Mouse (Mus musculus) hindlimb bud, embryonic 11.5 days (tissue): ENCODE data around the gene Gpr1.
"Not testable (repeated sequence)": the region's sequence is repeated elsewhere in the genome, so short reads cannot be mapped to it uniquely, and the experiment has no call there.

Source experiments
- DNase-seq: peaks from one replicate; pipeline ENCODE4 v3.0.0-alpha.2; 2012; ENCODE audit warnings: low read depth, low spot score; ENCODE audit errors: extremely low spot score

The Gpr1 gene

DNA sequence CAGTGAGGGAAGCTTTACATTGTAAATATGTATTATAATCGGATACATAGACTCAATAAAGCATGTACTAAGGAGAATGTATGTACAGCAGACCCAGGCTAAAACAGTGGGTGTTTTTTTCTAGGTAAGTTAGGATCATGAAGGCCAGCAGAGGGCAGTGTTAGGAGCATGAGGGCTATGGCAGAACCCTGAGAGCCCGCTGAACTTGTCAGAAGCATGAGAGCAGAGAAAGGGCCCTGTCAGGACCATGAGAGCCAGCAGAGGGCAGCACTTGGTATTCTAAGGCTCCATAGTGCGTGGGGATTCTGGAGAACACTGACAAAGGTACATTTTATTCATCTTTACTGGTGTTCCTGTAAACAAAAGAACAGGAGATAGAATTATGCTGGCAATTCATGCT lies 33.3 kb downstream of the Gpr1 start:
- peak; percentile 98 for DNase-seq

DNA sequence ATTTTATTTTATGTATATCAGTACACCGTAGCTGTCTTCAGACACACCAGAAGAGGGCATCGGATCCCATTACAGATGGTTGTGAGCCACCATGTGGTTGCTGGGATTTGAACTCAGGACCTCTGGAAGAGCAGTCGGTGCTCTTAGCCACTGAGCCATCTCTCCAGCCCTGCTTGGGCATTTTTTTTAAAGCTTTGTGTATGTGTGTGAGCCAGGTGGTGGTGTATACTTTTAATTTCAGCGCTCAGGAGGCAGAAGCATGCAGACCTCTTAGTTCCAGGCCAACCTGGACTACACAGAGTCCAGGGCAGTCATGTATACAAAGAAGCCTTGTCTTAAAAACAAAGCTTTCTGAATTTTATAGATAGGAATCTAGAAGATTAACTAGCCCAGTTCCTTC lies 33.8 kb downstream of the Gpr1 start:
- DNase-seq, result not testable (repeated sequence)

DNA sequence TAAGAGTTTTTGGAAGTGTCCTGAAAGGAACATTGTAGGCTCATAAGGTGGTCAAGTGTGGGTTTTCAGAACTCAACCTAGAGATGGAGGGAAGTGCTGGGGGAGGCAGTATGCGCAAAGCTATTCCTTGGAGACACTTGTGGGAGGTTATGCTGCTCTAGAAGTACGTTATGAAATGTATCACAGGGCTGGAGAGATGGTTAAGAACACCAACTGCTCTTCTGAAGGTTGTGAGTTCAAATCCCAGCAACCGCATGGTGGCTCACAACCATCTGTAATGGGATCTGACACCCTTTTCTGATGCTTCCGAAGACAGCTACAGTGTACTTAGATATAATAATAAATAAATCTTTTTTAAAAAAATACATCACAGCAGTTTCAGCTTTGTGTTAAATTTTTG lies 34.2 kb downstream of the Gpr1 start:
- no peak for DNase-seq

DNA sequence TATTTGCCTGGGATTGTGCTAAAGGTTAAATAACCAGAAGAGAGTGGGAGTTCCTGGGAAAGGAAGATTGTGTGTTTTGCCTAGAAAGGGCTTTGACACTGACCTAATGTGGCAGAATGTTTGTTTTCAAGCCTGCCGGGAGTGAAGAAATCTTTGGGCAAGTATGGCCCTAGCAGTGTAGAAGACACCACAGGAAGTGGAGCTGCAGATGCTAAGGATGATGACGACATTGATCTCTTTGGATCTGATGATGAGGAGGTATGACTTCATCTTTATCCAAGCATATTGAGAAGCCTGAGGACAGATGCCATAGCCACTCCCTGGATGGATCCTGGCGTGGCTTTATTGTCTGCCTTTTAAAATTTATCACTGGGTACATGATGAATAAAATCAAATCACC lies 36.0 kb downstream of the Gpr1 start:
- no peak for DNase-seq

DNA sequence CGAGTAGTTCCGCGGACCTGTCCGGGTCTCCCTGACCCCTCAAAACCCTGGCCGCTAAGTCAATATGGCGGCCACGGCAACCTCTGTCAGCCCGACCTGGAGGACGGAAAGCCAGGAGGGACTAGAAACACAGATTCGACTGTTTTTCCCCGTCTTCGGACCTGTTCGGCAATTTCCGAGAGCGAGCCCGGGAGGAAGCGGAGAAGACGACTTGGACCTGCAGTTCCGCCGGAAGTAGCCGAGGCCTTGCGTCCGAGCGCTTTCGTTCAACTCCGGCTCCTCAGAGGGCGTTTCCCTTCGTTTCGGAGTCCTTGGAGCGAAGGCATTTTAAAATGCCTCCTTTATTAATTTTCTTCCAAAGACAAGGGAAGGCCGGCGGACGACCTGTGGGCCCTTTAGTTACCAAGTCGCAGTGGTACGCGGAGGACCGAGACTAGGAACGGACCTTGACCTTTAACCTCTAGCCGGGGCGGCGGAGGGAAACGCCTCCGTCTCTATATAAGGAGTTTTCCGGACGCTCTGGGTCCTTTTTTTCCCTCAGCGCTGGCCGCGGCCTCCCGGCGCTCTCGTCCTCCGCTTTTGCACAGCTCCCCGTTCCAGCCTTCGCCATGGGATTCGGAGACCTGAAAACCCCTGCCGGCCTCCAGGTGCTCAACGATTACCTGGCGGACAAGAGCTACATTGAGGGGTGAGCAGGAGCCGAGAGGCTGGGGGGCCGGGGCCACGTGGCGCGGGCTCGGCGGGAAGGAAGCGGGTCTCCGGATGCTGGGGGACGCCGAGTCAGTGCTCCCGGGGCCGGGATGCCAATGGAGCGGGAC lies 37.5 kb downstream of the Gpr1 start, which contains the start of the genes Eef1b2 and Ndufs1:
Gene Eef1b2, plus strand, starts transcription at position 222 of the 818 bp plus-strand sequence.
Gene Ndufs1, minus strand, starts transcription at position 230 of the 818 bp plus-strand sequence.
- peak; percentile 97 for DNase-seq

DNA sequence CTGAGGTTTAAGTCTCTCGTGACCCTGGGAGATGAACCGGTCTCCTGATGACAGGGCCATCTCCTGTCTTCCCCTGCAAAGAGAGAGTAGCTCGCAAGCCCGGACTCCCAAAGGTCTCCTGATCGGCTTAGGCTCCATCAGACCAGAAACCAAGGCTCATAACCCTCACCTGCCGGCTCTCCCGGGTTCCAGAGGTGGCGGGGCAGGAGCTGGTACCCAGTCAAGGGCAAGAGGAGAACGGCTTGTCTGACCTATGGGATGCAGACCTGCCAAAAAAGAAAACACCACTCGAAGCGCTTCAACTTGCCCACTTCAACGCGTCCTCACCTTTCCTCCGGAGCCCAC lies 38.1 kb downstream of the Gpr1 start:
- no peak for DNase-seq

DNA sequence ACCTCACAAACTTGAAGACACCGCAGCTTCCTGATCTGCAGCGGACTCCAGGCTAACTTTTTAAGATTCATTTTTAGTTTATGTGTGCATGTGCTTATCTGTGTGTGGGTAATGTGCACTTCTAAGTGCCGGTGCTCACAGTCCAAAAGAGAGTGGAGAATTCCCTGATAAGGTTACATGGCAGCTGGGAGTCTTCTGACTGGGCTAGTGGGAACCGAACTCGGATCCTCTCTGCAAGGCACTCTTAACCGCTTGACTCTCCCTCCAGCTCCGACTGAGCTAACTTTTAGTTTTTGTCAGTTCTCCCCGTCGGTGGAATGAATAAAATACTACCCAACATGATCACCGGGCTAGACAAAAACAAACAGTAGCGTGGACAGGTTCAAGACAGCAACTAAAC lies 38.5 kb downstream of the Gpr1 start:
- DNase-seq, result no peak

DNA sequence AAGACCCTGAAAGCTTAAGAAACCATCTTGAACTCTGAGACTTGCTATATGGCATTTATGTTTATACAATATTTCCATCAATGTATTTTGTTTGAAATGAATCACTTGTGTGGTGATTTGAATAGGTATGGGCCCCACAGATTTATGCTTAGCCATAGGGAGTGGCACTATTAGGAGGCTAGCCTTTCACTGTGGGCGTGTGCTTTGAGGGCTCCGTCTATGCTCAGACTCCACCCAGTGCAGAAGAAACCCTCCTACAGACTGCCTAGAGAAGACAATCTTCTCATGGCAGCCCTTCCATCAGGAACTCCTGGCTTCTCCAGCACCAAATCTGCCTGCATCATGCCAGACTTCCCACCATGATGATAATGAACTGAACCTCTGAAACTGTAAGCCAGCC lies 45.7 kb downstream of the Gpr1 start:
- DNase-seq, result no peak

DNA sequence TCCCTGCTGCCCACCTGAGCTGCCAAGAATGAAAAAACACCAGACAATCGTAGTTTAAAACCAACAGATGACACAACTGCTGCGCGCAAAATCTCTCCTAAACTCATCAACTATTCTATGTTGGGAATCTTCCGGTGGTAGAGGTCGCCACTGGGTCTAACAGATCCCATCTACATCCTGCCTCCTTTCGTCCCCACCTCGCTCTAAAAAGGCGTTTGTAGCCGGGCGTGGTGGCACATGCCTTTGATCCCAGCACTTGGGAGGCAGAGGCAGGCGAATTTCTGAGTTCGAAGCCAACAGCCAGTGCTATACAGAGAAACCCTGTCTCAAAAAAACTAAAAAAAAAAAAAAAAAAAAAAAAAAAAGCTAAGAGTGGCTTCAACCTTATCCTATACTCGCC lies 74.1 kb downstream of the Gpr1 start:
- DNase-seq, result no peak

DNA sequence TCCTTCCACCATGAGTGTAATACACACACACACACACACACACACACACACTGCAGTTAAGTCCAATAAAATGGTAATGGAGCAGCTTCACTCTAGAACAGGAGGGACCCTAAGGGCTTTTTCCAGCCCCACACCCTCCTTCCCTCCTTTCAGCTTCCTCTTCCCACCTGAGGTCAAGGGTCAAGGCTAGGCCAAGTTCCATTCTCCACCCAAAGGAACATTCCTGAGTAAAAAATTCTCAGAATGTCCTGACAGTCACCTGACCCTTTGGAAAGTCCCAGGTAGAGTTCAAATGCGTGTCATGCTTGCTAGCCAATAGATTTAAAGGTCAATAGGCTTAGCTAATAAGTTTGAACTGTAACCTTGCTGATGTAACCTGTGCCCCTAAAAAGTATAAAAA lies 75.8 kb downstream of the Gpr1 start:
- DNase-seq, result not testable (repeated sequence)

DNA sequence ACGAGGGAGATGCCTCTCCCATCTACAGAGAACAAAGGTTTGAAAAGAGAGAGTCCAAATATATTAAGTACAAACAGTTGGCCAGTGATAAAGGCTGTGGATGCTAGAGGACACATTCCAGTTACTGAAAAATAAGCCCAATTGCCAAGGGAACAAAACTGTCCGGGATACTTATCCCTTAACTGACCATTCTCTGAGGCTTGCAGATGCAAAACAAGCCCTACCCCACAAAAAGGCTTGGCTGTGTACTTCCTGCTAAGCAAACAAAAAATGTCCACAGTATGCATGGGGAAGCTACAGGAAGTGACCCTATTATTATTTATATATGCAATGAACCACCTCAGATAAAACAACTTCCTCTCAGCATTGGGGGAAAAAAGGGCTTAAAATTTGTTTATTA lies 76.4 kb downstream of the Gpr1 start:
- DNase-seq, result no peak

DNA sequence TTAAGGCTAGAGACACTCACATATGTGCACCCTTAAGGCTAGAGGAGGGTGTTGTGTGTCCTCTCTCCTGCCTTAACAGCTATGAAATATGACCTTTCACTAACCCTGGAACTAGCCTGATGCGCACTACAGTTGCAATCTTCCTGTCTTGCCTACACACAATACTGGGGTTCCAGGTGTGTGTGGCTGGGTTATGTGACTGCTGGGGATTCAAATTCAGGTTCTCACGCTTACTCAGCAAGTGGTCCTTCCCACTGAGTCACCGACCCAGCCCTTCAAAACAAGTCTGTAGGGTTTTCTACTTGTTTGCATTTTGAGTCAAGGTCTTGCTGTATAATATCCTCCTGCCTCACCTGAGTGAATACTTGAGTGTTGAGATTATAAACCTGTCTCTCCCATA lies 79.8 kb downstream of the Gpr1 start:
- no peak for DNase-seq
